Mouse (Mus musculus) urinary bladder, postnatal 4 days (tissue): ENCODE measurements around the gene Pus7l.

ENCODE experiments used
- DNase-seq, 2 experiments: peaks; one replicate each; pipeline ENCODE4 v3.0.0; 2021 to 2022; ENCODE audit warnings: low spot score in 2 of 2

Pus7l gene

GRCm38 (mm10) chr15:94543409-94544051, at the start of gene Pus7l, which contains the start of gene Irak4:
Gene Pus7l (minus strand): TSS chr15:94543547.
Gene Irak4 (plus strand): TSS chr15:94543643.
- peak; percentile 90 to 92 for DNase-seq

GRCm38 (mm10) chr15:94591356-94591755, 48.0 kb upstream of the Pus7l start:
- DNase-seq, result no peak

GRCm38 (mm10) chr15:94590083-94590482, 46.7 kb upstream of the Pus7l start:
- no peak for DNase-seq

GRCm38 (mm10) chr15:94589219-94590075, 46.1 kb upstream of the Pus7l start, which contains the start of gene Twf1:
Gene Twf1 (minus strand): TSS chr15:94589889.
- peak; percentile 96 to 99 for DNase-seq

GRCm38 (mm10) chr15:94587826-94588715, 44.7 kb upstream of the Pus7l start:
- no peak for DNase-seq

- no peak for DNase-seq
These were observed 41.4 kb upstream of the Pus7l start for GRCm38 (mm10) chr15:94584738-94585137.

GRCm38 (mm10) chr15:94583153-94583552, 39.8 kb upstream of the Pus7l start:
- no peak for DNase-seq

- no peak for DNase-seq
These were observed 38.8 kb upstream of the Pus7l start for GRCm38 (mm10) chr15:94582000-94582593.

GRCm38 (mm10) chr15:94574566-94575268, 31.4 kb upstream of the Pus7l start:
- no peak for DNase-seq

- no peak for DNase-seq
These were observed 29.4 kb upstream of the Pus7l start for GRCm38 (mm10) chr15:94572746-94573145.

GRCm38 (mm10) chr15:94571501-94571900, 28.2 kb upstream of the Pus7l start:
- no peak for DNase-seq

- DNase-seq, result no peak
These were observed 25.3 kb upstream of the Pus7l start for GRCm38 (mm10) chr15:94568496-94569182.

- DNase-seq, result no peak
These were observed 22.5 kb upstream of the Pus7l start for GRCm38 (mm10) chr15:94565854-94566253.

- no peak for DNase-seq
These were observed 21.6 kb upstream of the Pus7l start for GRCm38 (mm10) chr15:94564909-94565308.

GRCm38 (mm10) chr15:94558895-94559656, 15.7 kb upstream of the Pus7l start:
- no peak for DNase-seq

- peak; percentile 67 to 91 for DNase-seq
These were observed 14.1 kb upstream of the Pus7l start for GRCm38 (mm10) chr15:94557442-94557841.

GRCm38 (mm10) chr15:94553536-94553935, 10.2 kb upstream of the Pus7l start:
- no peak for DNase-seq

- no peak for DNase-seq
These were observed 1.5 kb upstream of the Pus7l start for GRCm38 (mm10) chr15:94544844-94545243.

- no peak for DNase-seq
These were observed 797 bp upstream of the Pus7l start for GRCm38 (mm10) chr15:94544052-94544636.
